In genomic region chr14:55095263-55095662, GRCm38 (mm10) we compare ENCODE assay signal across 8 mouse cellular contexts. TPM values are rescaled to one million over a fixed set of nuclear protein-coding genes. Genes with fewer than 3 reads are reported as not detected.
DNase-seq lines count a peak whose midpoint lies in the region; ATAC-seq and TF ChIP-seq lines count a peak whose summit lies in the region.

No protein-coding gene starts in this region.

- H3K27me3 ChIP-seq in embryonic facial prominence, embryonic 12.5 days, result no peaks in the 10 kb centered on the region
- H3K27me3 ChIP-seq in intestine, embryonic 14.5 days (replicated peaks; ENCODE audit: control insufficient read depth, insufficient read depth, low read length), result no peaks in the 10 kb centered on the region
- no peaks in the 10 kb centered on the region for H3K27me3 ChIP-seq in neural tube, embryonic 12.5 days (replicated peaks)

- H3K9me3 ChIP-seq in embryonic facial prominence, embryonic 12.5 days, result no peaks in the 10 kb centered on the region
- H3K9me3 ChIP-seq in intestine, embryonic 14.5 days (ENCODE audit: control insufficient read depth, low read length), result no peaks in the 10 kb centered on the region
- no peaks in the 10 kb centered on the region for H3K9me3 ChIP-seq in neural tube, embryonic 12.5 days

- peak overlapping the region; percentile 47 for H3K9ac ChIP-seq in embryonic facial prominence, embryonic 12.5 days
- H3K9ac ChIP-seq in intestine, embryonic 14.5 days (ENCODE audit: low read length), result peak overlapping the region; percentile 72
- H3K9ac ChIP-seq in neural tube, embryonic 12.5 days, result peak overlapping the region; percentile 73

- no peak for TF ChIP-seq CTCF in layer of hippocampus, adult 2 months (conservative IDR thresholded peaks at IDR 0.05)

- peak overlapping the region; percentile 96 for H3K27ac ChIP-seq in layer of hippocampus, adult 2 months
- H3K27ac ChIP-seq in embryonic facial prominence, embryonic 12.5 days, result peak overlapping the region; percentile 18; the same call in 1 of the 2 replicates
- H3K27ac ChIP-seq in intestine, embryonic 14.5 days (ENCODE audit: low read depth), result peak overlapping the region; percentile 78; the same call in 1 of the 2 replicates
- H3K27ac ChIP-seq in neural tube, embryonic 12.5 days, result peak overlapping the region; percentile 60; the same call in 1 of the 2 replicates

- H3K4me3 ChIP-seq in layer of hippocampus, adult 2 months, result peak overlapping the region; percentile 69
- peak overlapping the region; percentile 58 for H3K4me3 ChIP-seq in embryonic facial prominence, embryonic 12.5 days
- H3K4me3 ChIP-seq in intestine, embryonic 14.5 days (ENCODE audit: low read depth, low read length), result peak overlapping the region; percentile 77
- H3K4me3 ChIP-seq in neural tube, embryonic 12.5 days, result peak overlapping the region; percentile 51

- WGBS in embryonic facial prominence, embryonic 12.5 days, result 57% methylated on average over 9 of the region's 9 CpGs
- WGBS in intestine, embryonic 14.5 days, result 47% methylated on average over 9 of the region's 9 CpGs
- WGBS in neural tube, embryonic 12.5 days, result 57% methylated on average over 9 of the region's 9 CpGs

- ATAC-seq in embryonic facial prominence, embryonic 12.5 days (ENCODE audit: insufficient number of reproducible peaks, insufficient read depth, low FRiP score, low TSS enrichment), result no peak
- peak; percentile 3; the same call in 1 of the 2 replicates for ATAC-seq in intestine, embryonic 14.5 days (replicated peaks; ENCODE audit: low FRiP score, low TSS enrichment, low read depth)
- no peak for ATAC-seq in neural tube, embryonic 12.5 days (ENCODE audit: low FRiP score, low read depth)

- peak overlapping the region; percentile 66 for H3K4me2 ChIP-seq in embryonic facial prominence, embryonic 12.5 days (replicated peaks)
- peak overlapping the region; percentile 84 for H3K4me2 ChIP-seq in intestine, embryonic 14.5 days (ENCODE audit: low read length)
- peak overlapping the region; percentile 62 for H3K4me2 ChIP-seq in neural tube, embryonic 12.5 days (replicated peaks)

- peaks cover 25% of the 10 kb centered on the region for H3K4me1 ChIP-seq in embryonic facial prominence, embryonic 12.5 days
- peaks cover 22% of the 10 kb centered on the region for H3K4me1 ChIP-seq in intestine, embryonic 14.5 days (replicated peaks; ENCODE audit: control insufficient read depth, insufficient read depth, low read length)
- peaks cover 36% of the 10 kb centered on the region for H3K4me1 ChIP-seq in neural tube, embryonic 12.5 days

- DNase-seq in layer of hippocampus, adult 2 months (ENCODE audit: low spot score in 2 of 2), result no peak
- DNase-seq in layer of hippocampus, postnatal 25 days (ENCODE audit: extremely low spot score in 1 of 2, low spot score in 1 of 2), result no peak
- DNase-seq in intestine, embryonic 14.5 days (ENCODE audit: low spot score), result no peak
- no peak for DNase-seq in gastrocnemius, postnatal 25 days
- no peak for DNase-seq in spleen, postnatal 10 days (ENCODE audit: low spot score in 2 of 2)
- DNase-seq in right cerebral cortex, postnatal 14 days, result no peak

- 0 out of 2 replicates have a peak, but pooled peaks cover 5% of the 10 kb centered on the region for H3K36me3 ChIP-seq in embryonic facial prominence, embryonic 12.5 days
- H3K36me3 ChIP-seq in intestine, embryonic 14.5 days (ENCODE audit: control insufficient read depth, insufficient read depth, low read length), result peaks cover 21% of the 10 kb centered on the region
- H3K36me3 ChIP-seq in neural tube, embryonic 12.5 days, result peaks cover 11% of the 10 kb centered on the region; the same call in 1 of the 2 replicates

RNA-seq across cellular contexts. Expression of gene Thtpa, which starts 0.7 kb away (rescaled TPM):
- 10 to 100 TPM; 19.3 to 23.7 TPM for total RNA-seq in layer of hippocampus, adult 2 months (2021)
- 10 to 100 TPM; 21.9 to 22.9 TPM for total RNA-seq in layer of hippocampus, postnatal 25 days (2021)
- polyA plus RNA-seq in embryonic facial prominence, embryonic 12.5 days (2016; fragmentation: Nextera tagmentation; extraction: Ambion mirVana), result 22.2 and 24.2 TPM in 2 replicates
- polyA plus RNA-seq in intestine, embryonic 14.5 days (2014; fragmentation: Nextera tagmentation; extraction: Ambion mirVana), result 20.8 and 24.0 TPM in 2 replicates
- polyA plus RNA-seq in neural tube, embryonic 12.5 days (2016; fragmentation: Nextera tagmentation; extraction: Ambion mirVana), result 25.7 and 26.5 TPM in 2 replicates
- total RNA-seq in gastrocnemius, postnatal 25 days (2021), result 10 to 100 TPM; 10.5 to 11.1 TPM

RNA-seq across cellular contexts. Expression of gene Zfhx2, which starts 3.1 kb away (rescaled TPM):
- total RNA-seq in layer of hippocampus, adult 2 months (2021), result 10 to 100 TPM; 55.5 to 67.3 TPM
- 10 to 100 TPM; 37.8 to 63.0 TPM for total RNA-seq in layer of hippocampus, postnatal 25 days (2021)
- 7.9 TPM in 2 replicates for polyA plus RNA-seq in embryonic facial prominence, embryonic 12.5 days (2016; fragmentation: Nextera tagmentation; extraction: Ambion mirVana)
- 5.0 and 5.4 TPM in 2 replicates for polyA plus RNA-seq in intestine, embryonic 14.5 days (2014; fragmentation: Nextera tagmentation; extraction: Ambion mirVana)
- polyA plus RNA-seq in neural tube, embryonic 12.5 days (2016; fragmentation: Nextera tagmentation; extraction: Ambion mirVana), result 29.4 and 34.4 TPM in 2 replicates
- total RNA-seq in gastrocnemius, postnatal 25 days (2021), result 1 to 10 TPM; 3.5 to 3.7 TPM

RNA-seq across cellular contexts. Expression of gene Ap1g2, which starts 11.1 kb away (rescaled TPM):
- total RNA-seq in layer of hippocampus, adult 2 months (2021), result 10 to 100 TPM; 15.4 to 19.3 TPM
- 10 to 100 TPM; 15.7 to 19.4 TPM for total RNA-seq in layer of hippocampus, postnatal 25 days (2021)
- 14.8 and 17.2 TPM in 2 replicates for polyA plus RNA-seq in embryonic facial prominence, embryonic 12.5 days (2016; fragmentation: Nextera tagmentation; extraction: Ambion mirVana)
- polyA plus RNA-seq in intestine, embryonic 14.5 days (2014; fragmentation: Nextera tagmentation; extraction: Ambion mirVana), result 44.7 and 49.8 TPM in 2 replicates
- 7.6 and 12.0 TPM in 2 replicates for polyA plus RNA-seq in neural tube, embryonic 12.5 days (2016; fragmentation: Nextera tagmentation; extraction: Ambion mirVana)
- 1 to 10 TPM; 4.8 to 5.7 TPM for total RNA-seq in gastrocnemius, postnatal 25 days (2021)

RNA-seq across cellular contexts. Expression of gene Jph4, which starts 21.5 kb away (rescaled TPM):
- total RNA-seq in layer of hippocampus, adult 2 months (2021), result 100 to 1,000 TPM; 453 to 476 TPM
- total RNA-seq in layer of hippocampus, postnatal 25 days (2021), result 100 to 1,000 TPM; 422 to 463 TPM
- 2.6 and 2.9 TPM in 2 replicates for polyA plus RNA-seq in embryonic facial prominence, embryonic 12.5 days (2016; fragmentation: Nextera tagmentation; extraction: Ambion mirVana)
- 1.7 and 2.0 TPM in 2 replicates for polyA plus RNA-seq in intestine, embryonic 14.5 days (2014; fragmentation: Nextera tagmentation; extraction: Ambion mirVana)
- polyA plus RNA-seq in neural tube, embryonic 12.5 days (2016; fragmentation: Nextera tagmentation; extraction: Ambion mirVana), result 12.3 and 13.8 TPM in 2 replicates
- under 1 TPM; 0.28 to 0.35 TPM for total RNA-seq in gastrocnemius, postnatal 25 days (2021)

Comparison
In these comparisons a context has a peak if more than half of its experiments do, and no peak if none do; other contexts are left out.
1. H3K27ac ChIP-seq: peak in every context shown above with its lines; median percentile 96 in layer of hippocampus, adult 2 months; 78 in intestine, embryonic 14.5 days; 60 in neural tube, embryonic 12.5 days; 18 in embryonic facial prominence, embryonic 12.5 days.
2. RNA of gene Zfhx2, which starts 3.1 kb away (total RNA-seq): 55.5 to 67.3 TPM in layer of hippocampus, adult 2 months and 37.8 to 63.0 TPM in layer of hippocampus, postnatal 25 days; 3.5 to 3.7 TPM in gastrocnemius, postnatal 25 days; every median in the first group is over 4 times any median in the second.
3. Peak in every context shown above with its lines, with median percentiles within 50 percentile points of each other: H3K4me3 ChIP-seq, H3K4me2 ChIP-seq and H3K9ac ChIP-seq.